Mouse (Mus musculus) brain, embryonic 14.5 days (tissue): Measurements from ENCODE around the gene Mn1.

Experiments
- CTCF ChIP-seq: fragments of 200-500 bp; IDR thresholded peaks from 2 replicates; pipeline ENCODE4 v1.5.1; 2012; ENCODE audit warnings: inconsistent platforms, mild to moderate bottlenecking, moderate library complexity, borderline replicate concordance; ENCODE audit not compliant: insufficient read depth, insufficient read length; ENCODE audit errors: extremely low read depth
- POLR2A ChIP-seq: fragments of 200-500 bp; IDR thresholded peaks from 2 replicates; pipeline ENCODE4 v1.6.1; 2012; ENCODE audit warnings: mild to moderate bottlenecking, inconsistent platforms, borderline replicate concordance; ENCODE audit not compliant: poor library complexity, insufficient read depth, insufficient read length, severe bottlenecking; ENCODE audit errors: extremely low read depth

- no peak for TF ChIP-seq CTCF
- no peak for TF ChIP-seq POLR2A
Observed at GRCm38 (mm10) chr5:111383335-111383734, 33.8 kb upstream of the Mn1 start.
